Comparison of ENCODE assay signal across 32 mouse cellular contexts in genomic region chrX:14040104-14040503, GRCm38 (mm10).
DNase-seq lines count a peak whose midpoint lies in the region; ATAC-seq and TF ChIP-seq lines count a peak whose summit lies in the region.
"Had no signal": no experiment of that assay in that cellular context is flagged by ENCODE, and none has a peak within 500 bp of the region (broad histone marks: within the 10 kb centered on the region; RNA-seq: fewer than 3 reads in every experiment).

No protein-coding gene starts in this region.

- WGBS in hindbrain, postnatal 0 days = 81% methylated on average over 3 of the region's 3 CpGs
- 69% methylated on average over 3 of the region's 3 CpGs for WGBS in hindbrain, embryonic 14.5 days
- 88% methylated on average over 3 of the region's 3 CpGs for WGBS in midbrain, embryonic 10.5 days

- H3K27ac ChIP-seq in hindbrain, postnatal 0 days = no peak overlapping the region
- no peak overlapping the region for H3K27ac ChIP-seq in hindbrain, embryonic 14.5 days
- no peak overlapping the region for H3K27ac ChIP-seq in midbrain, embryonic 10.5 days (replicated peaks)
- H3K27ac ChIP-seq: embryonic facial prominence, embryonic 10.5 days; embryonic facial prominence, embryonic 15.5 days; forebrain, embryonic 13.5 days; hindbrain, embryonic 12.5 days; limb, embryonic 12.5 days; liver, embryonic 15.5 days; neural tube, embryonic 12.5 days had no signal

- no peak for ATAC-seq in hindbrain, postnatal 0 days
- no peak for ATAC-seq in hindbrain, embryonic 14.5 days (ENCODE audit: low FRiP score)
- ATAC-seq: CD4-positive, CD25-positive, alpha-beta regulatory T cell, adult 4 months; forebrain, embryonic 13.5 days; intestine, postnatal 0 days; midbrain, embryonic 16.5 days had no signal

- TF ChIP-seq CTCF in hindbrain, postnatal 0 days (IDR thresholded peaks at IDR 0.05; ENCODE audit: low read depth) = no peak

- peak; percentile 1 for DNase-seq in hindbrain, postnatal 0 days (ENCODE audit: low spot score)
- no peak for DNase-seq in hindbrain, embryonic 14.5 days (ENCODE audit: low spot score)
- peak; percentile 72 for DNase-seq in brain, adult 2 months (ENCODE audit: low read depth, low spot score)
- peak; percentile 29 to 45 for DNase-seq in frontal cortex, adult 2 months (ENCODE audit: extremely low spot score in 1 of 2, low spot score in 1 of 2)
- DNase-seq in mesoderm, embryonic 11.5 days (ENCODE audit: low read depth, low spot score) = peak; percentile 0
- DNase-seq in adrenal gland, adult 2 months = no peak
- DNase-seq in midbrain, embryonic 10.5 days (ENCODE audit: low spot score) = no peak
- DNase-seq: adrenal gland, postnatal 36 days; cerebellum, adult 8-10 months; cerebellum, postnatal 25 days; gastrocnemius, postnatal 25 days; heart, adult 18-20 months; heart, postnatal 36 days; kidney, adult 9 months; kidney, postnatal 14 days; layer of hippocampus, adult 9-11 months; lung, embryonic 14.5 days; lung, postnatal 14 days; thymus, postnatal 14 days had no signal

- no peaks in the 10 kb centered on the region for H3K36me3 ChIP-seq in hindbrain, postnatal 0 days (ENCODE audit: insufficient read depth, low read length)
- no peaks in the 10 kb centered on the region for H3K36me3 ChIP-seq in hindbrain, embryonic 14.5 days (replicated peaks; ENCODE audit: control insufficient read depth, insufficient read depth)
- H3K36me3 ChIP-seq in midbrain, embryonic 10.5 days = no peaks in the 10 kb centered on the region
- H3K36me3 ChIP-seq: embryonic facial prominence, embryonic 10.5 days; embryonic facial prominence, embryonic 15.5 days; hindbrain, embryonic 12.5 days; limb, embryonic 12.5 days; liver, embryonic 15.5 days; neural tube, embryonic 12.5 days had no signal

- H3K4me1 ChIP-seq in hindbrain, postnatal 0 days (ENCODE audit: insufficient read depth, low read length) = no peaks in the 10 kb centered on the region
- H3K4me1 ChIP-seq in hindbrain, embryonic 14.5 days (replicated peaks; ENCODE audit: control insufficient read depth, insufficient read depth, low read length) = no peaks in the 10 kb centered on the region
- no peaks in the 10 kb centered on the region for H3K4me1 ChIP-seq in midbrain, embryonic 10.5 days
- H3K4me1 ChIP-seq: embryonic facial prominence, embryonic 10.5 days; embryonic facial prominence, embryonic 15.5 days; forebrain, embryonic 13.5 days; hindbrain, embryonic 12.5 days; limb, embryonic 12.5 days; liver, embryonic 15.5 days; neural tube, embryonic 12.5 days had no signal

- no peak overlapping the region for H3K4me2 ChIP-seq in hindbrain, postnatal 0 days (ENCODE audit: low read depth, low read length)
- H3K4me2 ChIP-seq in hindbrain, embryonic 14.5 days (replicated peaks) = no peak overlapping the region
- H3K4me2 ChIP-seq: embryonic facial prominence, embryonic 15.5 days; forebrain, embryonic 13.5 days; heart, embryonic 11.5 days; hindbrain, embryonic 12.5 days; limb, embryonic 12.5 days; liver, embryonic 15.5 days; lung, embryonic 14.5 days; midbrain, embryonic 11.5 days; neural tube, embryonic 12.5 days had no signal

- no peak overlapping the region for H3K4me3 ChIP-seq in hindbrain, postnatal 0 days (ENCODE audit: low read length)
- H3K4me3 ChIP-seq in hindbrain, embryonic 14.5 days (replicated peaks; ENCODE audit: low read length) = no peak overlapping the region
- H3K4me3 ChIP-seq in midbrain, embryonic 10.5 days = no peak overlapping the region
- H3K4me3 ChIP-seq: embryonic facial prominence, embryonic 10.5 days; embryonic facial prominence, embryonic 15.5 days; forebrain, embryonic 13.5 days; hindbrain, embryonic 12.5 days; limb, embryonic 12.5 days; liver, embryonic 15.5 days; myocyte; neural tube, embryonic 12.5 days had no signal

- H3K27me3 ChIP-seq in hindbrain, postnatal 0 days (ENCODE audit: insufficient read depth, low read length) = no peaks in the 10 kb centered on the region
- H3K27me3 ChIP-seq in hindbrain, embryonic 14.5 days (ENCODE audit: control insufficient read depth, insufficient read depth, low read length) = no peaks in the 10 kb centered on the region
- no peaks in the 10 kb centered on the region for H3K27me3 ChIP-seq in midbrain, embryonic 10.5 days (ENCODE audit: low read depth, poor library complexity, severe bottlenecking)
- H3K27me3 ChIP-seq: embryonic facial prominence, embryonic 15.5 days; forebrain, embryonic 13.5 days; hindbrain, embryonic 12.5 days; limb, embryonic 12.5 days; liver, embryonic 15.5 days; neural tube, embryonic 12.5 days had no signal

- H3K9me3 ChIP-seq in hindbrain, postnatal 0 days (ENCODE audit: low read length) = no peaks in the 10 kb centered on the region
- H3K9me3 ChIP-seq in hindbrain, embryonic 14.5 days (ENCODE audit: control insufficient read depth, low read length) = no peaks in the 10 kb centered on the region
- H3K9me3 ChIP-seq in midbrain, embryonic 10.5 days (replicated peaks) = no peaks in the 10 kb centered on the region
- H3K9me3 ChIP-seq: embryonic facial prominence, embryonic 10.5 days; embryonic facial prominence, embryonic 15.5 days; forebrain, embryonic 13.5 days; hindbrain, embryonic 12.5 days; limb, embryonic 12.5 days; liver, embryonic 15.5 days; neural tube, embryonic 12.5 days had no signal

- no peak overlapping the region for H3K9ac ChIP-seq in hindbrain, postnatal 0 days (replicated peaks; ENCODE audit: low read length)
- H3K9ac ChIP-seq in hindbrain, embryonic 14.5 days = no peak overlapping the region
- H3K9ac ChIP-seq: embryonic facial prominence, embryonic 15.5 days; forebrain, embryonic 13.5 days; hindbrain, embryonic 12.5 days; limb, embryonic 12.5 days; liver, embryonic 15.5 days; lung, embryonic 14.5 days; neural tube, embryonic 12.5 days had no signal

Comparison
In these comparisons a context has a peak if more than half of its experiments do, and no peak if none do; other contexts are left out.
1. DNase-seq: peak in hindbrain, postnatal 0 days (single experiment), brain, adult 2 months (single experiment), frontal cortex, adult 2 months (2 of 2) and mesoderm, embryonic 11.5 days (single experiment); none in hindbrain, embryonic 14.5 days (single experiment), adrenal gland, adult 2 months (single experiment) and midbrain, embryonic 10.5 days (single experiment).